Mouse (Mus musculus) ES-E14 (cell line): ENCODE results near the gene Dars2. TPM values are rescaled to one million over a fixed set of nuclear protein-coding genes. Genes with fewer than 3 reads are reported as not detected.

Experiments
- DNase-seq: peaks from one replicate; pipeline ENCODE4 v3.0.0-alpha.2; 2013; ENCODE audit warnings: low read depth, low spot score
- H3K27ac ChIP-seq: 2 replicates; pipeline ENCODE4 v1.5.1; 2012; ENCODE audit warnings: low read depth, mild to moderate bottlenecking, low read length, moderate library complexity, mixed read lengths; ENCODE audit not compliant: poor library complexity, insufficient read depth, severe bottlenecking
- H3K36me3 ChIP-seq: 2 replicates; pipeline ENCODE4 v1.6.1; 2012; ENCODE audit warnings: mild to moderate bottlenecking, low read length, moderate library complexity, mixed read lengths; ENCODE audit not compliant: control insufficient read depth, poor library complexity, insufficient read depth, severe bottlenecking
- H3K4me1 ChIP-seq, 2 experiments: fragments of 150-350 bp in 1 of 2; sonication (generic) in 1 of 2; 2 replicates each; pipeline ENCODE4 v1.6.1; 2012; ENCODE audit warnings: low read length in 2 of 2, mild to moderate bottlenecking in 1 of 2, mixed read lengths in 1 of 2; ENCODE audit not compliant: control insufficient read depth in 2 of 2, insufficient read depth in 2 of 2, poor library complexity in 1 of 2
- H3K4me3 ChIP-seq, 2 experiments: fragments of 150-350 bp in 1 of 2; sonication (generic) in 1 of 2; 2 replicates each; pipeline ENCODE4 v1.5.1; 2012; ENCODE audit warnings: low read length in 2 of 2, low read depth in 1 of 2, mild to moderate bottlenecking in 1 of 2, mixed read lengths in 1 of 2; ENCODE audit not compliant: insufficient read depth in 1 of 2, poor library complexity in 1 of 2, severe bottlenecking in 1 of 2
- H3K9ac ChIP-seq: 2 replicates; pipeline ENCODE4 v1.6.1; 2012; ENCODE audit warnings: low read depth, mild to moderate bottlenecking, low read length, mixed read lengths; ENCODE audit not compliant: poor library complexity, insufficient read depth, severe bottlenecking
- H3K9me3 ChIP-seq: fragments of 150-350 bp; sonication (generic); 2 replicates; pipeline ENCODE4 v1.6.1; 2012; ENCODE audit warnings: low read depth, mild to moderate bottlenecking, low read length; ENCODE audit not compliant: control insufficient read depth, insufficient read depth
- CHD2 ChIP-seq: IDR thresholded peaks from 2 replicates; pipeline ENCODE4 v1.6.1; 2014; ENCODE audit warnings: mild to moderate bottlenecking, low read depth, low read length, inconsistent platforms
- HCFC1 ChIP-seq: IDR thresholded peaks from 2 replicates; pipeline ENCODE4 v1.6.1; 2012; ENCODE audit warnings: low read length, inconsistent platforms, borderline replicate concordance; ENCODE audit not compliant: insufficient read depth
- MAFK ChIP-seq: IDR thresholded peaks from 2 replicates; pipeline ENCODE4 v1.6.1; 2014; ENCODE audit warnings: mild to moderate bottlenecking, low read depth, low read length, inconsistent platforms; ENCODE audit not compliant: insufficient read depth
- ZC3H11A ChIP-seq: IDR thresholded peaks from 2 replicates; pipeline ENCODE4 v1.6.1; 2012; ENCODE audit warnings: low read depth, mild to moderate bottlenecking, inconsistent platforms, low read length, borderline replicate concordance
- ZNF384 ChIP-seq: IDR thresholded peaks from 2 replicates; pipeline ENCODE4 v1.6.1; 2012; ENCODE audit warnings: low read depth, low read length, inconsistent platforms
- in situ Hi-C, 2 experiments: fragments of 600-800 bp; cut with MboI; formaldehyde crosslinking; loops; one replicate each; pipeline ENCODE4 v1.15.1; 2025; ENCODE audit warnings: low sequenced_read_pairs in 2 of 2, inconsistent platforms in 1 of 2; ENCODE audit not compliant: unreplicated experiment in 2 of 2
- total RNA-seq: library from RNA; depleted of rRNA; stranded (reverse); fragments of 300-350 nt; gene quantifications from 2 replicates; pipeline ENCODE4 v1.2.3, GENCODE M21; 2012

Dars2 gene
- total RNA-seq, 1 experiment, result 39.8 TPM

- no peak for TF ChIP-seq ZC3H11A
- no peak for TF ChIP-seq CHD2
- TF ChIP-seq ZNF384, result no peak
- no peak for TF ChIP-seq MAFK
- no peak for TF ChIP-seq HCFC1
- Histone ChIP-seq H3K4me1 (no peaks in the 10 kb centered on the region), H3K36me3 (no peaks in the 10 kb centered on the region; the same call in 1 of the 2 replicates), H3K27ac (no peak overlapping the region), H3K9me3 (no peaks in the 10 kb centered on the region), H3K4me3 (no peak overlapping the region), H3K9ac (no peak overlapping the region)
- DNase-seq, result no peak
- in situ Hi-C loops, result no loop called here
Measured at GRCm38 (mm10) chr1:161099721-161100405, 29.4 kb upstream of the Dars2 start.

DNA sequence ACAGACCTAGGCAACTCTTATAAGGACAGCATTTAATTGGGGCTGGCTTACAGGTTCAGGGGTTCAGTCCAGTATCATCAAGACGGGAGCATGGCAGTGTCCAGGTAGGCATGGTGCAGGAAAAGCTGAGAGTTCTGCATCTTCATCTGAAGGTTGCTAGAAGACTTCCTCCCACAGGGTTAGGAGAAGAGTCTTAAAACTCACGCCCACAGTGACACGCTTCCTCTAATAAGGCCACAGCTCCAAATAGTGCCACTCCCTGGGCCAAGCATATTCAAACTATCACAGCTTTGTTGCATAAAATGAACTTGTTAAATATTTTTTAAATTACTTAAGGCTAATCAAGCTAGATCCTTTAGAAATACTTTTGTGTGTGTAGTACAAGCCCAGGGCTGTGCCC, 6.8 kb upstream of the Dars2 start:
- H3K36me3 ChIP-seq, result no peaks in the 10 kb centered on the region; the same call in 1 of the 2 replicates
- H3K27ac ChIP-seq, result no peak overlapping the region
- no peak overlapping the region for H3K9ac ChIP-seq
- DNase-seq, result no peak
- TF ChIP-seq MAFK (no peak), ZNF384 (no peak), CHD2 (no peak), HCFC1 (no peak), ZC3H11A (no peak)
- peaks cover 0 to 4% of the 10 kb centered on the region in 2 experiments; a peak in 1 of 4 replicates for H3K4me1 ChIP-seq
- in situ Hi-C loops, result no loop called here
- H3K9me3 ChIP-seq, result no peaks in the 10 kb centered on the region
- H3K4me3 ChIP-seq, result no peak overlapping the region

DNA sequence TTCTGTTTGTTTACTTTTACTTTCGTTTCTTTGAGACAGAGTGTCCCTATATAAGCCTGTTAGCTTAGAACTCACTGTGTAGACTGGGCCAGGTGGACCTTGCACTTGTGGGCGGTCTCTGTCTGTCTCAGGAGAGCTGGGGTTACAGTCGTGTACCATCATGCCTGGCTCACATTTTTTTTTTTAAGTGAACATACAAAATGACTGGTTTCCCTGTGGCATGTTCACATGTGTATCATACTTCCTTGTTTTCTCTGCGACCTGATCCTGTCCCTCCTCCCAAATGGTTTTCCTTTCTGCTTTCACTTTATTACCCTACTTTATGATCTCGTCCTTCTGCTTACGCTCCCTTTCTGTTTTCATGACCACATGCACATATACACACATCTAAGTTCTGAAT, 5.8 kb upstream of the Dars2 start:
- Histone ChIP-seq H3K9ac (no peak overlapping the region), H3K4me3 (no peak overlapping the region), H3K27ac (no peak overlapping the region), H3K36me3 (no peaks in the 10 kb centered on the region; the same call in 1 of the 2 replicates), H3K9me3 (no peaks in the 10 kb centered on the region), H3K4me1 (peaks cover 0 to 5% of the 10 kb centered on the region in 2 experiments; a peak in 1 of 4 replicates)
- TF ChIP-seq CHD2, result no peak
- no peak for TF ChIP-seq MAFK
- TF ChIP-seq ZNF384, result no peak
- no peak for TF ChIP-seq ZC3H11A
- in situ Hi-C loops, result no loop called here
- no peak for DNase-seq

DNA sequence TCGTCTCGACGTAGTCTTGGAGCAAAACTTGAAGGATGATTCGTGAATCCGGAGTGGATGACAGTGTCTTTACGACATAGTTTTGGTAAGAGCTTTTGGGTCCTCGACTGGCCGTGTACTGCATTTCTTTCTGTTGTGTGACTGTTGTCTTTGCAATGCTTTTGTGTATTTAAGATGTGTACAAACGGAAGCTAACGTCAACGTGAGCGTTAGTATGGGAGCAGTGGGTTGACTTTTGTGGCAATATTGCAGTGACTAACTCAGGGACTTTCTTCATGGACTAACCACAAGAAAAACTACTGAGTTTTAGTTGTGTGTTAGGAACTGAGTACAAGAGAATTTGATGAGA, 788 bp upstream of the Dars2 start:
- DNase-seq, result no peak
- Histone ChIP-seq H3K9ac (peak overlapping the region; percentile 85), H3K9me3 (no peaks in the 10 kb centered on the region), H3K4me3 (peak overlapping the region; percentile 75 to 90), H3K36me3 (no peaks in the 10 kb centered on the region; the same call in 1 of the 2 replicates), H3K27ac (no peak overlapping the region), H3K4me1 (peaks cover 2 to 5% of the 10 kb centered on the region in 2 experiments; a peak in 1 of 4 replicates)
- in situ Hi-C loops, result no loop called here
- no peak for TF ChIP-seq ZC3H11A
- no peak for TF ChIP-seq CHD2
- no peak for TF ChIP-seq HCFC1
- no peak for TF ChIP-seq ZNF384
- TF ChIP-seq MAFK, result no peak
